Mouse (Mus musculus): ENCODE data around the gene Olfr1535.

- TF ChIP-seq CTCF (IDR thresholded peaks at IDR 0.05; ENCODE audit: control insufficient read depth, insufficient read depth, insufficient read length) (no peak), MAX (IDR thresholded peaks at IDR 0.05) (no peak), USF1 (IDR thresholded peaks at IDR 0.05; ENCODE audit: low read depth) (no peak), MYOG (IDR thresholded peaks at IDR 0.05; ENCODE audit: control insufficient read depth, extremely low read depth, insufficient read length) (no peak), CEBPB (IDR thresholded peaks at IDR 0.05; ENCODE audit: low read depth) (no peak), MYOD1 (IDR thresholded peaks at IDR 0.05; ENCODE audit: control insufficient read depth, insufficient read length, low read depth) (no peak), FOSL1 (IDR thresholded peaks at IDR 0.05; ENCODE audit: insufficient read depth, low read length, poor library complexity, severe bottlenecking) (no peak)
Measured at GRCm38 (mm10) chr13:21530136-21530535, 29.6 kb downstream of the Olfr1535 start.

Measured in C2C12 (cell line).